Mouse (Mus musculus): ENCODE results near the gene Arih2.
"Not testable (repeated sequence)": the region's sequence is repeated elsewhere in the genome, so short reads cannot be mapped to it uniquely, and the experiment has no call there.

The Arih2 gene

DNA sequence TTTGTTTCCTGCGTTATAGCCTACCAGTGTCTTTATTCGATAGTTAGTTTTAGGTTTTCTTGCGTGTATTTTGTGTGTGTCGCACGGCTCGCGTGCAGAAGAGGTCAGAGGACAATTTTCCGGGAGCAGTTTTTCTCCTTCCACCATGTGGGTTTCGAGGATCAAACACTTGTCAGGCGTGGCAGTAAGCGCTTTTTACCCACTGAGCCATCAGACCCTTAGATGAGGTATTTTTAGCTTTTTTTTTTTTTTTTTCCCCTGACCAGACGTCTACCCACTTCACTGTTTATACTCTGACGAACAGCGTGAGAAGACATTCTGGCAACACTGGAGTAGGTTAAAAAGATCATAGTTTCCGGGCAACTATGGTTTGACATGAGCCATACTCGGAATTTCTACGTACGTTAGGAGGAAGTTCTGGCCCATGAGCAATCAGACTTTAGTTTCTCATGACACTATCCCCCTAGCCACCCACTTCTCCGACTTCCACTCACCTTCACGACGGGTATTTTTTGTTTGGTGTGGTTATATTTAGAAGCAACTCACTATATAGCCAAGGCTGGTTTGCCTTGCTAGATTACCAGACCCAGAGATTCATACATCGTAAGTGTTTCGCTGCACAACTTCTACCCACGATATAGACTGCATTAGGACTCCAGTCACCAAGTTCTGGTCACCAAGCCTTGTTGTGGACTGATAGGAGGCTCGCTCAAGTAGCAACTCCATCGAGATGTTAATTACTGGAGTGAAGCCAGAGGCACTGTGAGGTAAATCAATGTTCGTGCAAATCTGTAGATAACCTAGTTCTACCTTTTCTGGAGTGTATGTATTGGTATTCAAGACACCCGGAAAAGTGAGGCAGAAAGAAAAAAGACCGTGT lies 615 bp upstream of the Arih2 start:
- no peak for DNase-seq (ENCODE audit: extremely low read depth, low read depth, low spot score)

DNA sequence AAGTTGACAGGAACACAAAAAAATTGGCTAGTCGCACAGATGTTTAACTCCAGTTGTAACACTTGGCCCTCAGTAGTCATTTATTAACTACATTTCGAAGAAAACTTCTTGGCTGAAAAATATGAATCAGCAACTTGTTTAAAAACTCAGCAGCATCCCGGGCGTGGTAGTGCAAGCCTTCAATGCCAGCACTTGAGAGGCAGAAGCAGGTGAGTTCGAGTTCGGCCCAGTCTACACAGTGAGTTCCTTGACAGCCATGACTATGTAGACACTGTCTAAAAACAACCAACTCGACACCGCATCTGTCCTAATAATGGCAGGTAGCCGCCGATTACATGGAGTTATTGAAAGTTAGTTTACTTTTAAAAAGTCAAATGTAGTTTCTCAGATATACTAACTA lies 1.0 kb downstream of the Arih2 start:
- DNase-seq (ENCODE audit: extremely low read depth, low read depth, low spot score), result no peak

DNA sequence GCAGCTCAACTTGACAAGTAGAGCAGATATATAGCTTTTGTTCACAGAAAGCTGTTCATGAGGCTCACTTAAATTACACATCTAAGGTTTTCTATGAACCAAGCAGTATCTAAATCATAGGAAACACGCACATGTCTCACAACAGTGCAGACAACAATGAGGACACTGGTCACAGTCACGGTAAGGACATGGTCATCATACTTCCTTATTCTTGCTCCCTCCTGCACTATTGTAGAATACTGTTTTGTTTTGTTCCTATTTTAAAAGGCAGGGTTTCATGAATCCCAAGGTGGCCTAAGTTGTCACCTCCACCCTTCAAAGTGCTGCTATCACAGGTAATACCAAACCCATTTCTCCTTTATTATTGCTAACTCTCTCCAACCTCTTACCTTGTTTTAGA lies 9.4 kb downstream of the Arih2 start:
- DNase-seq (ENCODE audit: extremely low read depth, low read depth, low spot score), result no peak

DNA sequence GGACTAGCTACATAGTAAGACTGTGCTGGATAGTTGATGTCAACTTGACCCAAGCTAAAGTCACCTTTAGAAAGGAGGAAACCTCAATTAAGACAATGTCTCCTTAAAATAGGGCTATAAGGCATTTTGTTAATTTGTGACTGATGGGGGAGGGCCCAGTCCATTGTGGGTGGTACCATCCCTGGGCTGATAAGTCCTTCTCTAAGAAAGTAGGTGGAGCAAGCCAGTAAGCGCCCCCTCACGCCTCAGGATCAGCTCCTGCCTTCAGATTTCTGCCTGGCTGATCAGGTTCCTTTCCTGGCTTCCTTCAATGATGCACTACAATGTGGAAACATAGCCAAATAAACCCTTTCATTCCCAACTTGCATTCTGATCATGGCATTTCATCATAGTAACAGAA lies 13.8 kb downstream of the Arih2 start:
- no peak for DNase-seq (ENCODE audit: extremely low read depth, low read depth, low spot score)

DNA sequence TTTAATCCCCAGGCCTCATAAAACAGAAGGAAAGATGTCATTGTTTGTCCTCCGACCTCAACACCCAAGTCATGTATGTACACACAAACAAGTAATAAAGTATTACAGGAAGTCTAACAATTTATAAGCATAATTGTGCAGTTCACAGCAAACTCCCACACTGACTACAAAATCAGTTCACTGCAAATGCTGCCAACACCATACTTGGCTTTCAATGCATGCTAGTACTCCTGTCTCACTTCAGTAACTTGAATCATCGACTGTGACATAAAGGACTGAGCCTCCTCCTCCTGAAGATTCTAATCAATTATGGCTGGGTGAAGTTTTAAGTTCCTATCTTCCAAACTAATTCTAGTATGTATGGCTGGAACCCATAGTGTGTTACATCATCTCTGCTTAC lies 15.3 kb downstream of the Arih2 start:
- no peak for DNase-seq (ENCODE audit: extremely low read depth, low read depth, low spot score)

DNA sequence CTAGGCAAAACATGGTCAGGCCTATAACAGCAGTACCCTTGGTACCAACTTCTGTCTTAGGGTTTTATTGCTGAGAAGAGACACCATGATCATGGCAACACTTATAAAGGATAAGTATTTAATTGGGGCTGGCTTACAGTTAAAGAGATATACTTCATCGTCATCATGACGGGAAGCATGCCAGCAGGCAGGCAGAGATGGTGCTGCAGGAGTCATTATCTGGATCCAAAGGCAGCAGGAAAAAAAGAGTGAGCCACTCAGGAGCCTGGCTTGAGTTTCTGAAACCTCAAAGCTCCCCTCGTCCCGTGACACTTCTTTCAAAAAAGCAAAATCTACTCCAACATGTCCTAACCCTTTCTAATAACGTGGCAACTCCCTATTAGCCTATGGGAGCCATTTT lies 16.8 kb downstream of the Arih2 start:
- DNase-seq (ENCODE audit: extremely low read depth, low read depth, low spot score), result no peak

DNA sequence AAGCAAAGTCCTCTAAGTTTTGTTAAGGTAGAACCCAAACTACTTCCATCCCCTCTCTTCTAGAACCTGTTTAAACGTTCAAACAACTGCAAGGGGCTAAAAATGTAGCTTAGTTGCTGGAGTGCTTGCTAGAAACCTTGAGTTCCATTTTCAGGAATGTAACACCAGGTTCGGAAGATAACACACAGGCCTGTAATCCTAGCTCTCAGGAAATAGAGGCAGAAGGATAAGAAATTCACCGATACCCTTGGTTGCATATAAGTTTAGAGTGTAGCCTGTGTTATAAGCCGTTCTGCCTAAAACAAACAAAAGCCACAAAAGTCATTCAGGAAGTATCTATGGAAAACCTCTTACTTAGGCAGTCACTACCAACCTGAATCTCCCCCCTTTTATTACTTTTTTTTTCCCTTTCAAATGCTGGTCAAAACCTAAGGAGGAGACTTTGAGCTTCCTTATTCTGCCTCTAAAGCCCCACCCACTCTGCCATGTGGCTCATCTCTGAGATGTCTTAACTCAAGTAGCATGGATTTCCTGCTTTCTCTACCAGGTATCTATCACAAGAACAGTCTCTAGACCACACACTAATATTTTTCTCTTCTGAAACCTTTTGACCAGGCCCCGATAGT lies 17.4 kb downstream of the Arih2 start:
- DNase-seq (ENCODE audit: extremely low read depth, low read depth, low spot score), result no peak

DNA sequence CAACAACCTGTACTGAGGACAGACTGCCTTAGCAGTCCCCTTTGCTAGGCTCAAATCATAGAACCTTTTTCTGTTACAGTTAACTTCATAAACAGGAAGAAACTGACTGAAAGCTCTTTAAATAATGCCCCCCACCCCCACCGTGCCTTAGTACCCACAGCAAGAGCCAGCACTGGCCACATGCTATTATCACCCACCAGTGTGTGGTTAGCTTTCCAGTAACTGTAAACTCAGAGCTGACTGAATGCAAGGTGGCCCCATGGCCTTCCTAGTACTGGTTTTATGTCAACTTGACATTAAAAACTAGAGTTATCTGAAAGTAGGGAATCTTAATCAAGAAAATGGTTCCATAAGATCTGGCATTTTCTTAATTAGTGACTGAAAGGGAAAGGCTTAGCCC lies 18.5 kb downstream of the Arih2 start:
- DNase-seq (ENCODE audit: extremely low read depth, low read depth, low spot score), result no peak

DNA sequence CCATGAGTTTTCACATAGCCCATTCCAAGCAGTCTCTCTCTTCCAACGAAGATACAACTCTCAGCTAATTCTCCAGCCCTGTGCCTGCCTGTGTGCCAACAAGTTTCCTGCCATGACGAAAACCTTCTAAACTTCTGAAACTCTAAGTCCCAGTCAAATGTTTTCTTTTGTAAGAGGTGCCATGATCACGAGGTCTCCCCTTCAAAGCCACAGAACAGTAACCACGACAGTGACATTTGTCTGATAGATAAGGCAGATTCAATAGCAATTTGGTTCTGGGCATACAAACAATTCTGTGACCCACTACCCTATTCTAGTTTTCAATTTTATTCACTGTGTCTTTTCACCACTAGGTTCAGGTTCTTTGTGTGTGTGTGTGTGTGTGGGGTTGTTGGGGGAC lies 21.0 kb downstream of the Arih2 start:
- no peak for DNase-seq (ENCODE audit: extremely low read depth, low read depth, low spot score)

DNA sequence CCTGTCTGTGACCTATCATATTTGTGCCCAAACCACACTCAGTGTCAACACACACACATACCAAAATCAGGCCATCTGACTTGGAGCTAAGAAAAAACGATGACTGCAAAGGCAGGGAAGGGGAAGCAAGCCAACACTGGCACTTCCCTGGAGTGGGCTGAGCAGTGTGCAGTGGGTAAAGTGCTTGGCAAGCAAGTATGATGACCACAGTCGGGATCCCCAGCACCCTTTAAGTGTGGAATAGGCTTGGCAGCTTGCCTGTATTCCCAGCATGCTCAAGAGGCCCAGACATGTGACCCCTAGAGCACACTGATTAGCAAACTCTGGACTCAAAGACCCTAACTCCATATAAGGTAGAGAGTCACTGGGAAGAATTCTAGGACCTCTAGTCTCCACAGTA lies 22.7 kb downstream of the Arih2 start:
- no peak for DNase-seq (ENCODE audit: extremely low read depth, low read depth, low spot score)

DNA sequence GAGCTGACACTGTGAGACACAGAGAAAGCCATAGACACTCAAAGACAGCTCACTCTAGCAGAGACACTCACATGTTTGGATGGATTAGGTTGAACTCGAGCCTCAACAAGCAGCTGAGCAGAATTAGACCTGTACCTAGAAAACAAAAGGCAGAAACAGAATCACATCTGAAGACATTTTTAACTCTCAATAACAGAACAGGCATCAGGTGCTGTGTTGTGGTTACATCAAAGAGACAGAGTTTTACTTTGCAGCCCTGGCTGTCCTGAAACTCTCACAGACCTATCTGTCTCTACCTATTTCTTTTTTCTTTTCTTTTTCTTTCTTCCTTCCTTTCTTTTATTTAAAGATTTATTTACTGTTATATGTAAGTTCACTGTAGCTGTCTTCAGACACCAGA lies 31.9 kb downstream of the Arih2 start:
- DNase-seq (ENCODE audit: extremely low read depth, low read depth, low spot score), result no peak

DNA sequence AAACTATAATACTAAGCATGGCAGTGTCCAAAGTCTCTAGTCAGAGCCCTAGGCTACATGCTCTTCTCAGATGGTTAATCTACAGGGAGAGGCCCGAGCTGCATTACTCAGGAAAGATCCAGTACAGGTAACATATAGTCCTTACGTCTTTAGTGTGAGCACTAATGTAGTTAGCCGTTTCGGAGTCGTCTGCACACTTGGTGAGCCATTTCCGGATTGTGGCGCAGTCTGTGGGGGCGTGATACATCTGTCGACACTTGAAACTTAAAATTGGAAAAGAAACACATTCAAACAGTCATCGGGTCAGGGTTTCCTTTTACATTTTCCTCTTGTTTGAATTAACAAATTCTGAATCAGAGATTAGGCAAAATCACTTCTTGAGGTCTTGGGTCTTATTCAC lies 37.7 kb downstream of the Arih2 start:
- no peak for DNase-seq (ENCODE audit: extremely low read depth, low read depth, low spot score)

DNA sequence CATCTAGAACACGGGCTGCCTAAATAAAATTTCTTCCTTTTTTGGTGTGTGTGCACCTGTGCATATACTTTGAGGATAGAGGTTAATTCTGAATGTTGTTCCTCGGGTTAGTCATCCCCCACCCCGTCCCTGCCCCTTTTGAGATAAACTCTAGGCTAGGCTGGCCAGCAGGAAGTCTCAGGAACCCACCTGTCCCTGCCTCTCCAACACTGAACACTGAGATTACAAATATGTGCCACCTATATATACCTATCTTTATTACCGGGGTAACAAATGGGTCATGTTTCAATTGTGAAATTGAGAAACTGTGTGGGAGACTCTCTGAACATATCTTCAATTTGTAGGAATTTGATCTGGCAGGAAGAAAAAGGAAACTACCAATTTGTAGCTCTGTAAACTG lies 40.3 kb downstream of the Arih2 start:
- DNase-seq (ENCODE audit: extremely low read depth, low read depth, low spot score), result no peak

DNA sequence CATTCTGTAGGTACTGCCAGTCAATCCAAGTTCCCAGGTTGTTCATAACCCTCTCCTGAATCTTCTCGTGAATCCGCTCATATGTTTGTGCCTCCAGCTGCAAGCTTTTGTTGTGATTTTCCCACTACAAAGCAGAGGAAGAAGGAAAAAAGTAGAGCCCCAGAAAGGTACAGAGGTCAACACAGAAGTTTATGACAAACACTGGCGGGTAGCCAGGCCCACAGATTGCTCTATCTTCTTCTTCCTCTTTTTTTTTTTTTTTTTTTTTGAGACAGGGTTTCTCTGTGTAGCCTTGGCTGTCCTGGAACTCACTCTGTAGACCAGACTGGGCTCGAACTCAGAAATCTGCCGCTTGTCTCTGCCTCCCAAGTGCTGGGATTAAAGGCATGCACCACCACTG lies 41.3 kb downstream of the Arih2 start:
- not testable (repeated sequence) for DNase-seq (ENCODE audit: extremely low read depth, low read depth, low spot score)

DNA sequence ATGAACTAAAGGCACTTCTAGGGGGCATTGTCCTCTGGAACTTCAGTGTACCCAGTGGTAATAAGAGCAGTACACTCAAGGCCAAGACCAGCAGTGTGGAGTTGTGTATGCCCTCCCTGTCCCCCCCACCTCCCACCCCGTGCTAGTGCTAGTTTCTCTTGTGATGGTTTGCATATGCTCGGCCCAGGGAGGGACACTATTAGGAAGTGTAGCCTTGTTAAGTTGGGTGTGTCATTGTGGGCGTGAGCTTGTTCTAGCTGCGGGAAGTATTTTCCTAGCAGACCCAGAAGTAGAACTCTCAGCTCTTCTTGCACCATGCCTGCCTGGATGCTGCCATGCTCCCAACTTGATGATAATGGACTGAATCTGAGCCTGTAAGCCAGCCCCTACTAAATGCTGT lies 47.2 kb downstream of the Arih2 start:
- DNase-seq (ENCODE audit: extremely low read depth, low read depth, low spot score), result no peak

DNA sequence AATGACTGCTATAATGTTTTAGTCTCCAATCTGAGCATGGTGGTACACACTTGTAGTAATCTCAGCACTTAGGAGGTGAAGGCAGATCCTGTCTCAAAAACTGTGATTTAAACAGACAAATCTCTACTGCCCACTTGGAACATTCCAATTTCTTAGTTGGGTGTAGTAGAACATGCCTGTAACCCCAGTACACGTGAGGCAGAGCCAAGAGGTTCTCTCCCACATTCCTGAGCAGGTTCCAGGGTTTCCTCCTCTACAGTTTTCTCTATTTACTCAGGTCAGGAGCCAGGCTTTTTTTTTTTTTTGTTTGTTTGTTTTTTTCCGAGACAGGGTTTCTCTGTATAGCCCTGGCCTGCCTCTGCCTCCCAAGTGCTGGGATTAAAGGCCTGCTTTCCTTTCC lies 49.2 kb downstream of the Arih2 start:
- no peak for DNase-seq (ENCODE audit: extremely low read depth, low read depth, low spot score)

DNA sequence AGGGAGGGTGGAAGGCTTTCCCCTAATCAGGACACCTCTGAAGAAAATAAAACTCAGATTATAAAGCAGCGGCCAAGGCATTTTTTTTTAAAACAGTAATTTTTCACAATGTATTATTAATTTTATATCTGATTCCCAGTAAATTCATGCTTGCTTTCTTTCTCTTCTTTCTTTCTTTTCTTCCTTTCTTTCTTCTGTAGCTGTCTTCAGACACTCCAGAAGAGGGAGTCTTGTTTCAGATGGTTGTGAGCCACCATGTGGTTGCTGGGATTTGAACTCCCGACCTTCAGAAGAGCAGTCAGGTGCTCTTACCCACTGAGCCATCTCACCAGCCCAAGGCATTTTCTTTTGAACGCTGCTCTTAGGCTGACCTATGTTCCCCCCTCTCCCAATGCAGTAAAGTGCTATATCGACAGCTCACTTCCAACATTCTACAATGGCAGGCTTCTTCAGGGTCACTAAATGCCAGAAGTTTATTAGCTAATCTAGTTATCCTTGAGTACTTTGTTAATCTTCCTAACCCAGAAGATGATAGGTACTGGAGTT lies 50.1 kb downstream of the Arih2 start:
- DNase-seq (ENCODE audit: extremely low read depth, low read depth, low spot score), result no peak

DNA sequence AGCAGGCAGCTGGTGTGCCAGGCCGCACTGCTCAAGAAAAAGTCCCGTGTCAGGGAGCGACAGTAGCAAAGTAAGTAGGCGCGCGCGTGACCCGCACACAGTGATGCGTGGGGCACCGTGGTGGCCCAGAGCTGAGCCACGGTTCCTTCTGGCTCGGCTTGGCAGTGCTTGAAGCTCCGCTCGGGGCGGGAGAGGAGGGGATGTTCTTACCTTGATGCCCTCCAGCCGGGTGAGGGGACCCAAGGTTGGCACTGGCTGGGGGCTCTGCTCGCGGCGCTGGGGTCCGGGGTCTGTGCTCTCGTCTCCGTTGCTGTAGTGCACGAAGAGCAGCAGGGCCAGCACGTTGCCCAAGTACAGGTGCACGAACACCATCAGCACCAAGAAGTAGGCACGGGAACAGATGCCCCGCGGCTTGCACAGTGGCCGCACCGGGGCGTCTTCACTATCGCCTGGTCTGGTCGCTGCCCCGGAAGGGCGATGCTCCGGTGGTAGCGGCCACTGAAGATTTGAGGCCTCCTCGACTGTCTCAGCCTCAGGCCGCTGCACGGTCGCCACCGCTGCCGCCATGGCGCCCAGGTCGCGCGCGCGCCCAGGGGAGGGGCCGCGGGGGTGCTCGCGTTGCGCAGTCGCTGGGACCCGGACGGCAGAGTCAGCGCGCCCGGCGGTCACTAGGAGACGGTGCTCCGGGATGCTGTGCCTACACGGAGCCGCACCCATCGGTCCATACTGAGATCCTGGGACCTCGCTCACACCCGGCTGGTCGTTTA lies 52.0 kb downstream of the Arih2 start, which contains the start of gene P4htm:
Gene P4htm, minus strand, starts transcription at position 670 of the 767 bp plus-strand sequence.
- DNase-seq (ENCODE audit: extremely low read depth, low read depth, low spot score), result no peak

DNA sequence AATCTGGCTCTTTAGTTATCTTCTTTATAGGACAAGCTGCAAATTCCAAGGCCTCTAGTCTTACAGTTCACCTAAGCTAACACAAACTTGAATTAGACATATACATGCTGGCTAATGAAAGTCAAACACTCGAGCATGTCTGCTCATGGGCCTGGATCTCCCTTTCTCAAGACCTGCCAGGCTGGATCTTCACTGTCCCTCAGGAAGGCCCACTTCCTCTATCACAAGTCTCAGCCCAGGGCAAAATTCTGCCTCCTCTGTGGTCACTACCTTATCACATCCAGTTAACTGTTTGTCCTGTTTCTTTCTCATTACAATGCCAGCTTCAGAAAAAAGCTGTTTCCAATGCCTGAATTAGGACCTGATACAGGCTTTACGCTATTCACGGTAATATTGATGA lies 54.8 kb downstream of the Arih2 start:
- no peak for DNase-seq (ENCODE audit: extremely low read depth, low read depth, low spot score)

DNA sequence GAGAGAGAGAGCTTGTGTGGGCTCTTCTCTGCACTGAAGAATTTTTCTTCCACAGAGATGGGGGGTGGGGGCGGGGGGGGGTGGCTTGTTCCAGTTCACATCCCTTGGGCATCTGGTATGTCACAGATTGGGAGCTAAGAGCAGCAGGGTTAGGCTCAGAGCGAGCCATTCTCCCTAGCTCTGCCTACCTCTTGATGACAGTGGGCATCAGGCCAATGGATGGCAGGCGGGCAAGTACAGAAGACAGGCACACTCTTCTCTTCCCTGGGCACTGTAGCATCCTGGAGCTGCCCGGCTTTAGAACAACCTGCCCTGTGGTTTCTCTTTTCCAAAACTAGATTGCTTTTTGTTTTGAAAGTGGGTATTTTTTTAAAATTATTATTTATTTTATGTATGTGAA lies 57.7 kb downstream of the Arih2 start:
- DNase-seq (ENCODE audit: extremely low read depth, low read depth, low spot score), result no peak

DNA sequence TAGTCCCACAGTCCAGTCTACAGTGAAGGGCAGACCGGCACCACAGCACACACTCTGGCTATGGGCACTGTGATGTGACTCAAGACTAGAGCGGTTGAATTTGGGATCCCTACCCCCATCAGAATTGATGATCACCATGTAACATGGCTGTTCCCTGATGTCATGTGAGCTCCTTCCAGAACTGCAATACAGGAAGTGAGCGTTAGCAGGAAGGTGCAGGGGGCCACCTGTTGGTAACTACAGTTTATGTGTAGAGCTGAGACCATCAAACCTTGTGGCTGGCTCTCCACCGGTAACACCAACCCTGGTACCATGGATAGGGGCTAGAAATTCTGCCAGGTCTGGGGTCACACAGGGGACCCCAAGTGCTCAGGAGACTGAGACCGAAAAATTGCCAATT lies 60.0 kb downstream of the Arih2 start:
- no peak for DNase-seq (ENCODE audit: extremely low read depth, low read depth, low spot score)
